Comparison of ENCODE assay signal across 24 mouse cellular contexts in the genomic region with DNA sequence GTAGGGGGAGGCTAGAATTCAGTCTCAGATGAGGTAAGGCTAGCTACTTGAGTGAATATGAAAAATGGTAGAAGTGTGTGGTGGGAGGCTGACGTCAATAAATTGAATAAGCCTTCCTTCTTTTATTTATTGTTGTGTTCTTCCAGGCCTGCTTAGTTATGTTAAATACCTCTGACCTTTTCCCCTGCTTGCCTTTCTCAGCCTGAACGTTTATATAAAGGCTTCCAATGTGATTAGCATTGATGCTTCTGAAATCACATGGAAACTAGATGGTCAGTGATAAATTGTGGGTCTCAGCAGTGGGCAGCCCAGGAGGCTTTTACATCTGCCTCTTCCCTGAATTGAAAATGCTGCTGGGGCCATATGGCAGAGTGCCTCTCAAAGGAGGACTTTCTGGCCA. TPM values are rescaled to one million over a fixed set of nuclear protein-coding genes. Genes with fewer than 3 reads are reported as not detected.
DNase-seq lines count a peak whose midpoint lies in the region; ATAC-seq and TF ChIP-seq lines count a peak whose summit lies in the region.
"Had no signal": no experiment of that assay in that cellular context is flagged by ENCODE, and none has a peak within 500 bp of the region (broad histone marks: within the 10 kb centered on the region; RNA-seq: fewer than 3 reads in every experiment).

No protein-coding gene starts in this region.

- no peaks in the 10 kb centered on the region for H3K27me3 ChIP-seq in kidney, embryonic 14.5 days (ENCODE audit: control insufficient read depth, insufficient read depth, low read length)
- no peaks in the 10 kb centered on the region for H3K27me3 ChIP-seq in kidney, adult 2 months (replicated peaks; ENCODE audit: control insufficient read depth, insufficient read depth, low read length)
- no peaks in the 10 kb centered on the region for H3K27me3 ChIP-seq in liver, embryonic 12.5 days (replicated peaks)
- H3K27me3 ChIP-seq in heart, embryonic 12.5 days (replicated peaks) = no peaks in the 10 kb centered on the region
- H3K27me3 ChIP-seq: embryonic facial prominence, embryonic 13.5 days; forebrain, embryonic 13.5 days; heart, embryonic 15.5 days had no signal

- H3K4me1 ChIP-seq in kidney, embryonic 14.5 days (ENCODE audit: control insufficient read depth, insufficient read depth, low read length) = no peaks in the 10 kb centered on the region
- H3K4me1 ChIP-seq in kidney, adult 2 months (ENCODE audit: control insufficient read depth, insufficient read depth, low read length) = no peaks in the 10 kb centered on the region; the same call in 1 of the 2 replicates
- H3K4me1 ChIP-seq in liver, embryonic 12.5 days = no peaks in the 10 kb centered on the region
- no peaks in the 10 kb centered on the region for H3K4me1 ChIP-seq in heart, embryonic 12.5 days (replicated peaks)
- H3K4me1 ChIP-seq: embryonic facial prominence, embryonic 13.5 days; heart, embryonic 15.5 days had no signal

- TF ChIP-seq POLR2A in kidney, adult 2 months (IDR thresholded peaks at IDR 0.05; ENCODE audit: low read depth, low read length) = no peak

- H3K36me3 ChIP-seq in kidney, embryonic 14.5 days (ENCODE audit: control insufficient read depth, insufficient read depth, low read length) = peaks cover 17% of the 10 kb centered on the region
- H3K36me3 ChIP-seq in kidney, adult 2 months (ENCODE audit: control insufficient read depth, insufficient read depth, low read length) = peaks cover 3% of the 10 kb centered on the region; the same call in 1 of the 2 replicates
- peaks cover 38% of the 10 kb centered on the region for H3K36me3 ChIP-seq in liver, embryonic 12.5 days
- H3K36me3 ChIP-seq in heart, embryonic 12.5 days = peaks cover 29% of the 10 kb centered on the region

- H3K27ac ChIP-seq in kidney, embryonic 14.5 days (ENCODE audit: low read depth, low read length) = no peak overlapping the region
- H3K27ac ChIP-seq in kidney, adult 2 months (ENCODE audit: insufficient read depth, low read depth, low read length) = no peak overlapping the region
- H3K27ac ChIP-seq in liver, embryonic 12.5 days = no peak overlapping the region
- no peak overlapping the region for H3K27ac ChIP-seq in heart, embryonic 12.5 days (ENCODE audit: poor library complexity, severe bottlenecking)
- H3K27ac ChIP-seq: embryonic facial prominence, embryonic 13.5 days; forebrain, embryonic 13.5 days; gastrocnemius, adult 2 months; heart, embryonic 15.5 days; liver, embryonic 14.5 days had no signal

- ATAC-seq in kidney, embryonic 14.5 days (ENCODE audit: low FRiP score, low TSS enrichment) = peak; percentile 35; the same call in 1 of the 2 replicates
- no peak for ATAC-seq in liver, embryonic 12.5 days
- ATAC-seq in heart, embryonic 12.5 days (ENCODE audit: insufficient number of reproducible peaks, low FRiP score) = no peak
- ATAC-seq: forebrain, embryonic 13.5 days; inflammation-experienced regulatory T-cells, adult 6 months; midbrain, embryonic 16.5 days had no signal

- H3K4me3 ChIP-seq in kidney, embryonic 14.5 days (ENCODE audit: low read length) = no peak overlapping the region
- no peak overlapping the region for H3K4me3 ChIP-seq in kidney, adult 2 months (ENCODE audit: insufficient read depth, low read depth, low read length)
- H3K4me3 ChIP-seq in liver, embryonic 12.5 days = no peak overlapping the region
- no peak overlapping the region for H3K4me3 ChIP-seq in heart, embryonic 12.5 days
- H3K4me3 ChIP-seq: embryonic facial prominence, embryonic 13.5 days; erythroblast, embryonic 14.5 days; forebrain, embryonic 13.5 days; gastrocnemius, adult 2 months; heart, embryonic 15.5 days had no signal

- H3K9me3 ChIP-seq in kidney, embryonic 14.5 days (ENCODE audit: control insufficient read depth, low read length) = no peaks in the 10 kb centered on the region
- H3K9me3 ChIP-seq in liver, embryonic 12.5 days (replicated peaks) = no peaks in the 10 kb centered on the region
- H3K9me3 ChIP-seq in heart, embryonic 12.5 days (replicated peaks) = no peaks in the 10 kb centered on the region
- H3K9me3 ChIP-seq: embryonic facial prominence, embryonic 13.5 days; forebrain, embryonic 13.5 days; heart, embryonic 15.5 days had no signal

- no peak for TF ChIP-seq CTCF in kidney, adult 2 months (conservative IDR thresholded peaks at IDR 0.05; ENCODE audit: insufficient read depth, insufficient read length, low read depth, low read length)

- no peak overlapping the region for H3K4me2 ChIP-seq in kidney, embryonic 14.5 days (replicated peaks; ENCODE audit: low read depth, low read length)
- H3K4me2 ChIP-seq in liver, embryonic 12.5 days = no peak overlapping the region
- H3K4me2 ChIP-seq in heart, embryonic 12.5 days = no peak overlapping the region
- H3K4me2 ChIP-seq: embryonic facial prominence, embryonic 13.5 days; forebrain, embryonic 13.5 days; heart, embryonic 15.5 days; lung, embryonic 14.5 days had no signal

- WGBS in kidney, embryonic 14.5 days = 29% methylated on average over 2 of the region's 2 CpGs
- 38% methylated on average over 2 of the region's 2 CpGs for WGBS in kidney, adult 2 months
- WGBS in liver, embryonic 12.5 days (ENCODE audit: insufficient replicate concordance) = 81% methylated on average over 2 of the region's 2 CpGs
- 69% methylated on average over 2 of the region's 2 CpGs for WGBS in heart, embryonic 12.5 days

- no peak overlapping the region for H3K9ac ChIP-seq in kidney, embryonic 14.5 days (ENCODE audit: low read depth, low read length)
- H3K9ac ChIP-seq in liver, embryonic 12.5 days = no peak overlapping the region
- H3K9ac ChIP-seq in heart, embryonic 12.5 days = no peak overlapping the region
- H3K9ac ChIP-seq: embryonic facial prominence, embryonic 13.5 days; forebrain, embryonic 13.5 days; heart, embryonic 15.5 days; liver, embryonic 14.5 days; lung, embryonic 14.5 days had no signal

- DNase-seq in kidney, adult 2 months = no peak
- DNase-seq in MN1 (ENCODE audit: low spot score) = peak; percentile 80
- peak; percentile 7 for DNase-seq in adipocyte (ENCODE audit: low spot score)
- DNase-seq in mesoderm, embryonic 11.5 days (ENCODE audit: low read depth, low spot score) = peak; percentile 66
- DNase-seq: adrenal gland, postnatal 14 days; cerebellum, adult 8-10 months; cerebellum, postnatal 36 days; gastrocnemius, adult 2 months; heart, postnatal 36 days; kidney, postnatal 36 days; lung, embryonic 14.5 days; right cerebral cortex, adult 18-20 months; right cerebral cortex, postnatal 4 days; thymus, postnatal 14 days had no signal

RNA-seq across cellular contexts. Expression of a gene that starts 44.3 kb away (rescaled TPM):
- polyA plus RNA-seq in kidney, embryonic 14.5 days (2014; fragmentation: Nextera tagmentation; extraction: Ambion mirVana) = 30.6 and 57.5 TPM in 2 replicates
- 4.3 and 6.9 TPM in 2 replicates for polyA plus RNA-seq in kidney, adult 2 months (2012; rRNA removed)
- 22.7 and 26.1 TPM in 2 replicates for polyA plus RNA-seq in liver, embryonic 12.5 days (2016; fragmentation: Nextera tagmentation; extraction: Ambion mirVana)
- polyA plus RNA-seq in heart, embryonic 12.5 days (2016; fragmentation: Nextera tagmentation; extraction: Ambion mirVana) = 35.5 and 37.9 TPM in 2 replicates

RNA-seq across cellular contexts. Expression of a gene that starts 44.3 kb away (rescaled TPM):
- 324 and 335 TPM in 2 replicates for polyA plus RNA-seq in kidney, embryonic 14.5 days (2014; fragmentation: Nextera tagmentation; extraction: Ambion mirVana)
- 189 and 213 TPM in 2 replicates for polyA plus RNA-seq in kidney, adult 2 months (2012; rRNA removed)
- polyA plus RNA-seq in liver, embryonic 12.5 days (2016; fragmentation: Nextera tagmentation; extraction: Ambion mirVana) = 280 and 286 TPM in 2 replicates
- polyA plus RNA-seq in heart, embryonic 12.5 days (2016; fragmentation: Nextera tagmentation; extraction: Ambion mirVana) = 279 and 286 TPM in 2 replicates
